Mouse (Mus musculus) heart, postnatal 10 days (tissue): Measurements from ENCODE around the gene Gm27235. TPM values are rescaled to one million over a fixed set of nuclear protein-coding genes. Genes with fewer than 3 reads are reported as not detected.
"Not testable (repeated sequence)": the region's sequence is repeated elsewhere in the genome, so short reads cannot be mapped to it uniquely, and the experiment has no call there.

Experiments used
- DNase-seq, 2 experiments: peaks; one replicate each; pipeline ENCODE4 v3.0.0; 2021
- intact Hi-C: fragments of 180-260 bp; cut with DNase I; formaldehyde crosslinking; loops from one replicate; pipeline ENCODE4 v1.15.1; 2025
- total RNA-seq, 2 experiments: library from RNA; stranded (reverse); gene quantifications; 2 replicates each; pipeline ENCODE4 v1.2.3; 2021

The Gm27235 gene
- not detected for total RNA-seq

DNA sequence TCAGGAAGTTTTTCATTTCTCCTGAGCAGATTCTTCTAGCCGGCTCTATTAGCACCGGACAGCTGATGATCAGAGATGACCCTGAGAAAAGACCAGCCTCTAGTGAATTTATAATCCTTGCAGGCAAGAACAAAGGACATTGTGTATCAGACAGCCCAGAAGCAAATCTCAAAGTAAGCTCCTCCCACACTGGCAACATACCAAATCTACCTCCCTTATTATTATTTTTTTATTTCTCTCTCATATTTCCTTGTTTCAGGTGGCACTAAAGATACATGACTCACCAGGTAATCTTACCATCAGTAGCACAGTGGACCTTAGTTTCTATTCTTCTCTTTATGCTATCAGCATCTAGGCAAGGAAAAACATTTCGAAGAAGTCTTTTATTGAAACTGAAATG, at the start of gene Gm27235, which contains the start of gene D730048I06Rik:
Gm27235 (minus strand) TSS at position 101 of the 400 bp plus-strand sequence.
D730048I06Rik (minus strand) TSS at position 112 of the 400 bp plus-strand sequence.
- intact Hi-C loops: no loop called here
- no peak for DNase-seq

DNA sequence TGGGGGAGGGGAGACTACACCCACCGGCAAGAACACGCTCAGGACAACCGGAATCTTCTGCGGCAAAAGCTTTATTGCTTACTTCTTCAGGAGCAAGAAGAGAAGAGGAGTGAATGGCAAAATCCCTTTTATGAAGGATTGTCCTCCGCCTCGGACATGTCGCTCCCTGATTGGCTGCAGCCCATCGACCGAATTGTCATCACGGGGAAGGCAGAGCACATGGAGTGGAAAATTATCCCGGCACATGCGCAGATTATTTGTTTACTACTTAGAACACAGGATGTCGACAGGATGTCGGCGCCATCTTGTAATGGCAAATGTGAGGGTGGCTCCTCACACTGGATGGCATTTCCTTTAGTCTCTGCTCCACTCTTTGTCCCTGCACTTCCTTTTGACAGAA, 28.0 kb upstream of the Gm27235 start:
- intact Hi-C loops, DNase-seq: not testable (repeated sequence)

DNA sequence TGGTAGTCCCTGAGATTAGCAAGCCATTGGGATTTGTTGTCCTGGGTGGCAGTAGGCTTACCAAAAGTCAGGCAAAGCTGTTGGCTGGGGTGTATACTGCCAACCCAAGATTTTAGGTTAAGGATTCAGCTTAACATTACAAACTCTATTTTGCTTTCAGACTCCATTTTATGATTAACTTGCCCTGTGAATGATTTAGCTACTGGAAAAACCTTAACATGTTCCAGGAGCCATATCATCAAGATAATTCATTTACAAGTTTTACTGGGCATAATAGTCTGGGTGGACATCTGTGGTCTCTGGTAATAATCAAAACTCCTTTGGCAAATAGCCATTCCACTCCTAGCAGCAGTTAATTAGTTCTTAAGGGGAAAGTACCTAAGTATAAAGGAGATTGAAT, 8.2 kb upstream of the Gm27235 start:
- no peak for DNase-seq
- intact Hi-C loops: no loop called here

DNA sequence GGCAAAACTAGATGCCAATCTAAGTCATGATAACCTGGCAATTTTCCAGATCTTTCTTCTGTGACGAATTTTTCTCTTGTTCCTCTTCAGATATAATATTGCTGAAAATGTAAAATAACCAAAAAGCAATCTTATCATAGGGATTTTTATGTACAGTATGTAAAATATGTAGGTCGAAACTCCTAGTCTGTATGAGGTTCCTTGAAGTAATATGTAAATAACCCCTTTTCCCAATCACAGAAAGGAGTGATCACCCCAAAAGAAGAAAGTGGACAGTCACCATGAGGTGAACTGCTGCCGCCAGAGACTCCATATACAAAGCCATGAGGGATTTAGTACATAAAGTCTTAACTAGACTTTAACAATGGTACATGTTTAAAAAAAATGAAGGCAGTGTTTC, 11.9 kb downstream of the Gm27235 start, which contains the start of gene Gm17727:
Gm17727 (minus strand) TSS at position 101 of the 400 bp plus-strand sequence.
- intact Hi-C loops: no loop called here
- no peak for DNase-seq

DNA sequence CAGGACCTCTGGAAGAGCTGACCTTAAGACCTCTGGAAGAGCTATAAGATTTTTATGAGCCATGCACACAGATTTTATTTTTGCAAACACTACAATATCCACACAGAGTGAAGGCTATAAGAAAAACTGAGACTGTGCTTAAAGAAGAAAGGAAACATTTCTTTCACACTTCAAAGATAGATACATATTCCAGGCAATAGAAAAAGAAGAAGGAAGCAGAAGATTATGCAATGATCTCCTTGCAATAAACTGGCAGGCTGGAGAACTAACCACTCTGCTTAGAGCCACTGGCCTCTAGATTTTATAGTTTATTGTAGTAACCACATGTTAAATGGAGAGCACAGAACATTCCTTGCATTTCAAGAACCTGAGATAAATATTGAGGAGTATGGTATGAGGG, 33.1 kb downstream of the Gm27235 start:
- intact Hi-C loops: no loop called here
- no peak for DNase-seq

DNA sequence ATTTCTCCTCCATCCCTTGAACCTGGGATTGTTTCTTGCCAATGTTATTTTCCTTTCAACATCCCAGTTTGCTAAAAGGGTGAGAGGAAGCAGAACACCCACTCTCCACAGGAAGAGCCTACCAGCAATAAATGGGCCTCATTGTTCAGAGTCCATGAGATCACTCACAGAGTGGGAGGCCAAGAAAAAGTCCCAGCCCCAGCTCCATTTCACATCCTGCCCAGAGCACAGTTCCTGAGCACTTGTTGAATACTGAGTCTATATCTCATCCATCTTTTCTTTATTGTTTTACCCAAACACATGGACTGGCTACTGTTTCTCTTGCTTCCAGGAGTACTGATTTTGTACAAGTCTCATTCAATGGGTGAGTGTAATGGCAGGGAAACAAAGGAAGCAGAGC, 49.2 kb downstream of the Gm27235 start, which contains the start of gene Gm17677:
Gm17677 (plus strand) TSS at position 301 of the 400 bp plus-strand sequence.
- intact Hi-C loops: no loop called here

More for the DNA sequence above, 49.2 kb downstream of the Gm27235 start, which contains the start of gene Gm17677:
- DNase-seq: no peak

Other genes starting within 250 kb of the Gm27235 start
- gene Ddx25, start 231.6 kb downstream of the Gm27235 start, total RNA-seq: under 1 TPM in 1 of 2 experiments, not detected in 1; 0.02 TPM
- gene Pus3, start 231.5 kb downstream of the Gm27235 start, total RNA-seq: 1 to 10 TPM; 7.4 to 8.4 TPM
- under 1 TPM in 1 of 2 experiments, not detected in 1; 0.25 TPM for gene Pate2, start 219.8 kb downstream of the Gm27235 start, total RNA-seq
- 1 to 10 TPM; 3.5 to 4.5 TPM for gene Hyls1, start 219.7 kb downstream of the Gm27235 start, total RNA-seq
- gene Pate4, start 178.2 kb downstream of the Gm27235 start, total RNA-seq: not detected
- not detected for gene Pate3, start 141.9 kb downstream of the Gm27235 start, total RNA-seq
- gene Pate1, start 102.7 kb downstream of the Gm27235 start, total RNA-seq: not detected
- not detected for gene Gm17677, start 49.1 kb downstream of the Gm27235 start, total RNA-seq
- gene Gm17727, start 12.0 kb downstream of the Gm27235 start, total RNA-seq: not detected
- not detected for gene D730048I06Rik, start within 50 bp of the Gm27235 start, total RNA-seq
- gene 9230110F15Rik, start 54.0 kb upstream of the Gm27235 start, total RNA-seq: not detected
- not detected for gene 9230113P08Rik, start 118.3 kb upstream of the Gm27235 start, total RNA-seq